Mouse (Mus musculus): Measurements from ENCODE around the gene Nab1. TPM values are rescaled to one million over a fixed set of nuclear protein-coding genes. Genes with fewer than 3 reads are reported as not detected.

The Nab1 gene
- polyA plus RNA-seq, 1 experiment from 2014 or later: 26.0 TPM

GRCm38 (mm10) chr1:52470326-52470725, 30.2 kb downstream of the Nab1 start:
- Histone ChIP-seq H3K4me3 (no peak overlapping the region), H3K27me3 (no peaks in the 10 kb centered on the region), H3K9ac (no peak overlapping the region), H3K9me3 (no peaks in the 10 kb centered on the region), H3K27ac (no peak overlapping the region), H3K4me1 (no peaks in the 10 kb centered on the region; the same call in 1 of the 2 replicates), H3K4me2 (no peak overlapping the region), H3K36me3 (peaks cover 13% of the 10 kb centered on the region; the same call in 1 of the 2 replicates)
- no peak for ATAC-seq (ENCODE audit: insufficient number of reproducible peaks, low FRiP score, low TSS enrichment, low read depth)
- WGBS: 46% methylated on average over 4 of the region's 4 CpGs

DNA sequence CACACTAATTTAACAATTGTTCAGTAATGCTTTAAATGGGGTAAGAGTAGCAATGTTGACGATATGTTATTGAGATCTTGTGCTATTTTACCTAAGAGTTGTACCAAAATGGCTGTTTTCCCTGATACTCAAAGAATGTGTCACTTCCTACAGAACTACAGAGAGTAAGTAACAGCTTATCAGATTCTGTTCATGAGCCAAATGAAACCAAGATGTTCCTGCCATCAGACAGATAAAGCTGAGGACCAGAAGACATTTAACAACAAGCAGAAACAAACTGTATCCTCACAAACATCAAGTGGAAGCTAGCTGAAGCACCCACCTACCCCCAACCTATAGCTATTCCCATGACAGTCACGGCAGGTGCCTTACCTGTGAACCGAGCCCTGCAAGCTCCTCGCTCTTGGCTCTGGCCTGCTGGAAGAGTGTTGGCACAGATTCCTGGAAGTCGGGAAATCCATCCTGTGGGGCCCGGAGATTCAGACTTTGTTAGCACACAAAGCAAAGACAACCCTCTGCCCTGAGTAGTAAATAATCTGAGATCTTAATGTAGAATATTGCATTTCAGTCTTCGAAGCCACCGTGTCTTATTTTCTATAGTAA, 33.9 kb downstream of the Nab1 start:
- no peak overlapping the region for H3K27ac ChIP-seq
- 90% methylated on average over 8 of the region's 8 CpGs for WGBS
- no peaks in the 10 kb centered on the region; the same call in 1 of the 2 replicates for H3K4me1 ChIP-seq
- H3K4me2 ChIP-seq: no peak overlapping the region
- no peak for ATAC-seq (ENCODE audit: insufficient number of reproducible peaks, low FRiP score, low TSS enrichment, low read depth)
- peaks cover 30% of the 10 kb centered on the region for H3K36me3 ChIP-seq
- H3K9ac ChIP-seq: no peak overlapping the region
- no peak overlapping the region for H3K4me3 ChIP-seq
- H3K27me3 ChIP-seq: no peaks in the 10 kb centered on the region
- no peaks in the 10 kb centered on the region for H3K9me3 ChIP-seq

- Histone ChIP-seq H3K9me3 (no peaks in the 10 kb centered on the region), H3K4me3 (no peak overlapping the region), H3K4me1 (no peaks in the 10 kb centered on the region; the same call in 1 of the 2 replicates), H3K27ac (no peak overlapping the region), H3K36me3 (peaks cover 34% of the 10 kb centered on the region), H3K27me3 (no peaks in the 10 kb centered on the region), H3K4me2 (no peak overlapping the region), H3K9ac (no peak overlapping the region)
- 92% methylated on average over 3 of the region's 3 CpGs for WGBS
- no peak for ATAC-seq (ENCODE audit: insufficient number of reproducible peaks, low FRiP score, low TSS enrichment, low read depth)
Measured at GRCm38 (mm10) chr1:52465830-52466229, 34.6 kb downstream of the Nab1 start.

- no peak overlapping the region for H3K4me2 ChIP-seq
- no peak overlapping the region for H3K27ac ChIP-seq
- no peak overlapping the region for H3K4me3 ChIP-seq
- H3K4me1 ChIP-seq: no peaks in the 10 kb centered on the region
- H3K27me3 ChIP-seq: no peaks in the 10 kb centered on the region
- H3K9ac ChIP-seq: no peak overlapping the region
- H3K9me3 ChIP-seq: no peaks in the 10 kb centered on the region
- ATAC-seq (ENCODE audit: insufficient number of reproducible peaks, low FRiP score, low TSS enrichment, low read depth): no peak
- WGBS: 71% methylated on average over 3 of the region's 3 CpGs
- peaks cover 34% of the 10 kb centered on the region for H3K36me3 ChIP-seq
Measured at GRCm38 (mm10) chr1:52465264-52465663, 35.2 kb downstream of the Nab1 start.

DNA sequence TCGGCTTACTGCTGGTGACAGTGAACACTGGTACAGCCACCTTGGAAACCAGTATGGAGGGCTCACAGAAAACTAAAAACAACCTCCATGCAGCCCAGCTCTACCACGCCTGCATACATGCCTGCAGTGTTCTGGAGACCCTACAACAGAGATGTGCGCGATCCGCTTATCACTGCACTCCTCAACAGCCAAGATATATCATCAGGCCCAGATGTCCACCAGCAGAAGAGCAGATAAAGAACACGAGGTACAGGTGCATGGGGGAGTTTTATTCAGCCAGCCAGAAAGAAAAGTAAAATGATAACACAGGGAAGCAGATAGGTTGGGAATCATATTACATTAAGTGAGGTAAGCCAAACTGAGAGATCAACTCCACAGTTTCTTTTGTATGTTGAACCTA, 37.2 kb downstream of the Nab1 start:
- H3K4me2 ChIP-seq: no peak overlapping the region
- no peak overlapping the region for H3K27ac ChIP-seq
- no peak for ATAC-seq (ENCODE audit: insufficient number of reproducible peaks, low FRiP score, low TSS enrichment, low read depth)
- WGBS: 86% methylated on average over 6 of the region's 6 CpGs
- no peaks in the 10 kb centered on the region for H3K9me3 ChIP-seq
- peaks cover 37% of the 10 kb centered on the region for H3K36me3 ChIP-seq
- no peak overlapping the region for H3K4me3 ChIP-seq
- H3K27me3 ChIP-seq: no peaks in the 10 kb centered on the region
- H3K9ac ChIP-seq: no peak overlapping the region
- H3K4me1 ChIP-seq: no peaks in the 10 kb centered on the region

DNA sequence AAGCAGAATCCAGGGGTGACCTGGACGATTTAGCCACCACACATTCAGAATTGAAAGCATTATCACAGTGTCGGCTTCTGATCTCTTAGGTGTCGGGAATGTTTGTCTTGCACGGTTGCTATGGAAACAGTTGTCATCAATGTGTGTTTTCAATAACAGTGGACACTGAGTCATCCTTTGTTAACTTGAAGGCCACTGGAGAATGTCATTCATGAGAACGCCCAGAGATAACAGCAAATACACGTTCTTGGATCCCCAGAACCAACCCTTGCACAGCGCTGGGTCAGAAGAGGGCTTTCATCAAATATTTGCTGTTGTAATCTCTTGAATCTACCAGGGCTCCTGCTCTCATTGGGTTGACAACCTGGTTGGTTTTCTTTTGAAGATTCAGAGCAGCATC, 43.9 kb downstream of the Nab1 start:
- peaks cover 17% of the 10 kb centered on the region for H3K36me3 ChIP-seq
- no peak overlapping the region for H3K9ac ChIP-seq
- no peak for ATAC-seq (ENCODE audit: insufficient number of reproducible peaks, low FRiP score, low TSS enrichment, low read depth)
- WGBS: 89% methylated on average over 7 of the region's 7 CpGs
- H3K4me3 ChIP-seq: no peak overlapping the region
- H3K9me3 ChIP-seq: no peaks in the 10 kb centered on the region
- H3K4me1 ChIP-seq: no peaks in the 10 kb centered on the region
- H3K27me3 ChIP-seq: no peaks in the 10 kb centered on the region
- no peak overlapping the region for H3K4me2 ChIP-seq
- H3K27ac ChIP-seq: no peak overlapping the region

GRCm38 (mm10) chr1:52454509-52455001, 45.9 kb downstream of the Nab1 start:
- H3K9ac ChIP-seq: no peak overlapping the region
- H3K9me3 ChIP-seq: no peaks in the 10 kb centered on the region
- H3K27ac ChIP-seq: no peak overlapping the region
- 78% methylated on average over 3 of the region's 3 CpGs for WGBS
- no peaks in the 10 kb centered on the region for H3K27me3 ChIP-seq
- no peak for ATAC-seq (ENCODE audit: insufficient number of reproducible peaks, low FRiP score, low TSS enrichment, low read depth)
- no peak overlapping the region for H3K4me2 ChIP-seq
- peaks cover 10% of the 10 kb centered on the region; the same call in 1 of the 2 replicates for H3K36me3 ChIP-seq
- H3K4me1 ChIP-seq: no peaks in the 10 kb centered on the region
- H3K4me3 ChIP-seq: no peak overlapping the region

DNA sequence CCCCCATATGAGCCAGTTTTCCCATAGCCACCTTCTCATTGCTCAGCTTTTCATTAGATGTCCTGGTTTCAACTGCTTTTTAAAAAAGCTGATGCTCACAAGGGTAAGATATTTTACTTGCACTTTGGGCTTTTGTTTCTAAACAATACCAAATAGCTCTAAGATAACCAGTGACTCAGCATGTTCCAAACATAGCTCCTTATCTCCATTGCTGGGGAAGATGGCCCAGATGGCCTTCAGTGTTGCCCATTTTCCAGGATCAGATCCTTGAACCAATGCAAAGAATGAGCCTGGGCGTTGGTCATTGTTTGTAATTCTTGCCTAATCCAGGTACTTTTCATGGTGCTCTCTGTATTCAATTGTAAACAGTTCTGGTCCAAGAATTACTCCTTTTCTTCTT, 49.1 kb downstream of the Nab1 start:
- Histone ChIP-seq H3K27me3 (no peaks in the 10 kb centered on the region), H3K4me2 (no peak overlapping the region), H3K27ac (no peak overlapping the region), H3K4me1 (no peaks in the 10 kb centered on the region), H3K36me3 (no peaks in the 10 kb centered on the region), H3K9ac (no peak overlapping the region), H3K9me3 (no peaks in the 10 kb centered on the region), H3K4me3 (no peak overlapping the region)
- WGBS: 78% methylated on average over 1 of the region's 1 CpGs
- no peak for ATAC-seq (ENCODE audit: insufficient number of reproducible peaks, low FRiP score, low TSS enrichment, low read depth)

GRCm38 (mm10) chr1:52435856-52436255, 64.6 kb downstream of the Nab1 start:
- WGBS: 43% methylated on average over 6 of the region's 6 CpGs
- no peak overlapping the region for H3K4me2 ChIP-seq
- H3K4me1 ChIP-seq: no peaks in the 10 kb centered on the region
- H3K27me3 ChIP-seq: no peaks in the 10 kb centered on the region
- H3K36me3 ChIP-seq: no peaks in the 10 kb centered on the region
- ATAC-seq (ENCODE audit: insufficient number of reproducible peaks, low FRiP score, low TSS enrichment, low read depth): no peak
- H3K4me3 ChIP-seq: no peak overlapping the region
- no peak overlapping the region for H3K9ac ChIP-seq
- no peak overlapping the region for H3K27ac ChIP-seq
- no peaks in the 10 kb centered on the region for H3K9me3 ChIP-seq

GRCm38 (mm10) chr1:52434085-52434484, 66.4 kb downstream of the Nab1 start:
- no peaks in the 10 kb centered on the region for H3K27me3 ChIP-seq
- H3K9me3 ChIP-seq: no peaks in the 10 kb centered on the region
- no peak for ATAC-seq (ENCODE audit: insufficient number of reproducible peaks, low FRiP score, low TSS enrichment, low read depth)
- H3K4me2 ChIP-seq: no peak overlapping the region
- WGBS: 78% methylated on average over 4 of the region's 4 CpGs
- H3K4me1 ChIP-seq: no peaks in the 10 kb centered on the region
- no peak overlapping the region for H3K9ac ChIP-seq
- H3K4me3 ChIP-seq: no peak overlapping the region
- no peak overlapping the region for H3K27ac ChIP-seq
- no peaks in the 10 kb centered on the region for H3K36me3 ChIP-seq

- H3K36me3 ChIP-seq: no peaks in the 10 kb centered on the region
- no peak overlapping the region for H3K4me3 ChIP-seq
- no peaks in the 10 kb centered on the region for H3K9me3 ChIP-seq
- H3K27ac ChIP-seq: no peak overlapping the region
- no peaks in the 10 kb centered on the region for H3K27me3 ChIP-seq
- no peak for ATAC-seq (ENCODE audit: insufficient number of reproducible peaks, low FRiP score, low TSS enrichment, low read depth)
- H3K4me1 ChIP-seq: no peaks in the 10 kb centered on the region
- H3K9ac ChIP-seq: no peak overlapping the region
- WGBS: 83% methylated on average over 8 of the region's 8 CpGs
- no peak overlapping the region for H3K4me2 ChIP-seq
Measured at GRCm38 (mm10) chr1:52431806-52432205, 68.7 kb downstream of the Nab1 start.

GRCm38 (mm10) chr1:52430606-52431005, 69.9 kb downstream of the Nab1 start:
- no peak overlapping the region for H3K27ac ChIP-seq
- H3K4me1 ChIP-seq: no peaks in the 10 kb centered on the region
- no peak overlapping the region for H3K4me2 ChIP-seq
- no peak overlapping the region for H3K9ac ChIP-seq
- no peak for ATAC-seq (ENCODE audit: insufficient number of reproducible peaks, low FRiP score, low TSS enrichment, low read depth)
- H3K9me3 ChIP-seq: no peaks in the 10 kb centered on the region
- no peak overlapping the region for H3K4me3 ChIP-seq
- H3K27me3 ChIP-seq: no peaks in the 10 kb centered on the region
- WGBS: 81% methylated on average over 2 of the region's 2 CpGs
- H3K36me3 ChIP-seq: no peaks in the 10 kb centered on the region

- no peak for ATAC-seq (ENCODE audit: insufficient number of reproducible peaks, low FRiP score, low TSS enrichment, low read depth)
- no peak overlapping the region for H3K27ac ChIP-seq
- H3K4me3 ChIP-seq: no peak overlapping the region
- 80% methylated on average over 1 of the region's 1 CpGs for WGBS
- H3K9me3 ChIP-seq: no peaks in the 10 kb centered on the region
- H3K4me1 ChIP-seq: no peaks in the 10 kb centered on the region
- H3K27me3 ChIP-seq: no peaks in the 10 kb centered on the region
- no peak overlapping the region for H3K4me2 ChIP-seq
- H3K36me3 ChIP-seq: no peaks in the 10 kb centered on the region
- no peak overlapping the region for H3K9ac ChIP-seq
Measured at GRCm38 (mm10) chr1:52430116-52430515, 70.4 kb downstream of the Nab1 start.

Data from limb, embryonic 15.5 days (tissue).